Mouse (Mus musculus): ENCODE results near the gene Olfr394. TPM values are rescaled to one million over a fixed set of nuclear protein-coding genes. Genes with fewer than 3 reads are reported as not detected.
"Not testable (repeated sequence)": the region's sequence is repeated elsewhere in the genome, so short reads cannot be mapped to it uniquely, and the experiment has no call there.

The Olfr394 gene
- polyA plus RNA-seq (2012; rRNA removed) (not detected in 2 replicates), polyA plus RNA-seq (2014; fragmentation: Nextera tagmentation; extraction: Ambion mirVana) (not detected in 2 replicates)

- H3K4me3 ChIP-seq (ENCODE audit: insufficient read depth in 1 of 2, low read depth in 2 of 2, low read length in 2 of 2) = no peak within 1 kb of the TSS
- H3K27me3 ChIP-seq (ENCODE audit: control insufficient read depth, insufficient read depth, low read length) = no peaks in the 10 kb centered on the region
- H3K4me1 ChIP-seq (replicated peaks; ENCODE audit: control insufficient read depth in 2 of 2, insufficient read depth in 2 of 2, low read length in 1 of 2) = no peaks in the 10 kb centered on the region
- DNase-seq (ENCODE audit: low read depth in 3 of 3, low spot score in 3 of 3) (no peak), ATAC-seq (ENCODE audit: insufficient read depth) (no peak)
- no peaks in the 10 kb centered on the region for H3K9me3 ChIP-seq (ENCODE audit: control insufficient read depth, low read length)
- 62% methylated on average over 1 of the region's 1 CpGs for WGBS (ENCODE audit: insufficient replicate concordance)
- H3K9ac ChIP-seq (replicated peaks) = no peak within 1 kb of the TSS
- H3K27ac ChIP-seq = no peak within 1 kb of the TSS
- H3K36me3 ChIP-seq (replicated peaks; ENCODE audit: control insufficient read depth, insufficient read depth, low read depth) = no peaks in the 10 kb centered on the region
- TF ChIP-seq EP300 (IDR thresholded peaks at IDR 0.05; ENCODE audit: low read depth) = no peak
- no peak for TF ChIP-seq CTCF (IDR thresholded peaks at IDR 0.05; ENCODE audit: low read depth)
- no peak within 1 kb of the TSS for H3K4me2 ChIP-seq (ENCODE audit: low read depth)
These were observed at the start of gene Olfr394 for GRCm38 (mm10) chr11:73890671-73891070. TSS of gene Olfr394 (minus strand) at chr11:73890771.

GRCm38 (mm10) chr11:73936377-73936776 lies 45.8 kb upstream of the Olfr394 start, which contains the start of gene Olfr23:
TSS of gene Olfr23 (plus strand) at chr11:73936677.
- no peak for ATAC-seq (ENCODE audit: insufficient read depth)
- Histone ChIP-seq H3K9ac (replicated peaks) (no peak within 1 kb of the TSS), H3K27me3 (ENCODE audit: control insufficient read depth, insufficient read depth, low read length) (no peaks in the 10 kb centered on the region), H3K27ac (no peak within 1 kb of the TSS), H3K36me3 (replicated peaks; ENCODE audit: control insufficient read depth, insufficient read depth, low read depth) (no peaks in the 10 kb centered on the region), H3K9me3 (ENCODE audit: control insufficient read depth, low read length) (no peaks in the 10 kb centered on the region), H3K4me2 (ENCODE audit: low read depth) (no peak within 1 kb of the TSS), H3K4me1 (replicated peaks; ENCODE audit: control insufficient read depth in 2 of 2, insufficient read depth in 2 of 2, low read length in 1 of 2) (no peaks in the 10 kb centered on the region), H3K4me3 (ENCODE audit: insufficient read depth in 1 of 2, low read depth in 2 of 2, low read length in 2 of 2) (no peak within 1 kb of the TSS)
- TF ChIP-seq CTCF (IDR thresholded peaks at IDR 0.05; ENCODE audit: low read depth) (no peak), EP300 (IDR thresholded peaks at IDR 0.05; ENCODE audit: low read depth) (no peak)
- no peak for DNase-seq (ENCODE audit: low read depth in 3 of 3, low spot score in 3 of 3)

- not testable (repeated sequence) for ATAC-seq (ENCODE audit: insufficient read depth)
These were observed 18.6 kb upstream of the Olfr394 start, which contains the start of gene Olfr395 for GRCm38 (mm10) chr11:73909199-73909598. TSS of gene Olfr395 (minus strand) at chr11:73909299.

GRCm38 (mm10) chr11:73851354-73851753 lies 39.2 kb downstream of the Olfr394 start, which contains the start of gene Olfr393:
TSS of gene Olfr393 (minus strand) at chr11:73851454.
- DNase-seq (ENCODE audit: low read depth in 3 of 3, low spot score in 3 of 3) = no peak
- Histone ChIP-seq H3K4me3 (ENCODE audit: insufficient read depth in 1 of 2, low read depth in 2 of 2, low read length in 2 of 2) (no peak within 1 kb of the TSS), H3K27me3 (ENCODE audit: control insufficient read depth, insufficient read depth, low read length) (no peaks in the 10 kb centered on the region), H3K9me3 (ENCODE audit: control insufficient read depth, low read length) (no peaks in the 10 kb centered on the region), H3K36me3 (replicated peaks; ENCODE audit: control insufficient read depth, insufficient read depth, low read depth) (no peaks in the 10 kb centered on the region), H3K9ac (replicated peaks) (no peak within 1 kb of the TSS), H3K4me1 (replicated peaks; ENCODE audit: control insufficient read depth in 2 of 2, insufficient read depth in 2 of 2, low read length in 1 of 2) (no peaks in the 10 kb centered on the region), H3K27ac (no peak within 1 kb of the TSS), H3K4me2 (ENCODE audit: low read depth) (no peak within 1 kb of the TSS)
- TF ChIP-seq EP300 (IDR thresholded peaks at IDR 0.05; ENCODE audit: low read depth) (no peak), CTCF (IDR thresholded peaks at IDR 0.05; ENCODE audit: low read depth) (no peak)
- ATAC-seq (ENCODE audit: insufficient read depth) = no peak

More at GRCm38 (mm10) chr11:73909199-73909598, 18.6 kb upstream of the Olfr394 start, which contains the start of gene Olfr395:
- not testable (repeated sequence) for H3K9ac ChIP-seq (replicated peaks); H3K9me3 ChIP-seq (ENCODE audit: control insufficient read depth, low read length); H3K27ac ChIP-seq; H3K4me2 ChIP-seq (ENCODE audit: low read depth); H3K27me3 ChIP-seq (ENCODE audit: control insufficient read depth, insufficient read depth, low read length); H3K36me3 ChIP-seq (replicated peaks; ENCODE audit: control insufficient read depth, insufficient read depth, low read depth); DNase-seq (ENCODE audit: low read depth in 3 of 3, low spot score in 3 of 3); H3K4me1 ChIP-seq (replicated peaks; ENCODE audit: control insufficient read depth in 2 of 2, insufficient read depth in 2 of 2, low read length in 1 of 2); H3K4me3 ChIP-seq (ENCODE audit: insufficient read depth in 1 of 2, low read depth in 2 of 2, low read length in 2 of 2)
- WGBS (ENCODE audit: insufficient replicate concordance) = 54% methylated on average over 4 of the region's 4 CpGs

Other genes with a start within 250 kb of the Olfr394 start
- gene Zfp735, start 202.0 kb downstream of the Olfr394 start, polyA plus RNA-seq (2012; rRNA removed) = not detected in 2 replicates
- not detected in 2 replicates for gene Zfp735, start 202.0 kb downstream of the Olfr394 start, polyA plus RNA-seq (2014; fragmentation: Nextera tagmentation; extraction: Ambion mirVana)
- gene Olfr389, start 110.1 kb downstream of the Olfr394 start, polyA plus RNA-seq (2012; rRNA removed) = not detected in 2 replicates
- not detected in 2 replicates for gene Olfr389, start 110.1 kb downstream of the Olfr394 start, polyA plus RNA-seq (2014; fragmentation: Nextera tagmentation; extraction: Ambion mirVana)
- not detected in 2 replicates for gene Olfr390, start 107.8 kb downstream of the Olfr394 start, polyA plus RNA-seq (2012; rRNA removed)
- gene Olfr390, start 107.8 kb downstream of the Olfr394 start, polyA plus RNA-seq (2014; fragmentation: Nextera tagmentation; extraction: Ambion mirVana) = not detected in 2 replicates
- gene Olfr391-ps, start 87.7 kb downstream of the Olfr394 start, polyA plus RNA-seq (2012; rRNA removed) = not detected in 2 replicates
- gene Olfr391-ps, start 87.7 kb downstream of the Olfr394 start, polyA plus RNA-seq (2014; fragmentation: Nextera tagmentation; extraction: Ambion mirVana) = not detected in 2 replicates
- not detected in 2 replicates for gene Olfr392, start 73.7 kb downstream of the Olfr394 start, polyA plus RNA-seq (2012; rRNA removed)
- not detected in 2 replicates for gene Olfr392, start 73.7 kb downstream of the Olfr394 start, polyA plus RNA-seq (2014; fragmentation: Nextera tagmentation; extraction: Ambion mirVana)
- gene Olfr393, start 39.3 kb downstream of the Olfr394 start, polyA plus RNA-seq (2012; rRNA removed) = not detected in 2 replicates
- gene Olfr393, start 39.3 kb downstream of the Olfr394 start, polyA plus RNA-seq (2014; fragmentation: Nextera tagmentation; extraction: Ambion mirVana) = not detected in 2 replicates
- not detected in 2 replicates for gene Olfr395, start 18.5 kb upstream of the Olfr394 start, polyA plus RNA-seq (2012; rRNA removed)
- gene Olfr395, start 18.5 kb upstream of the Olfr394 start, polyA plus RNA-seq (2014; fragmentation: Nextera tagmentation; extraction: Ambion mirVana) = not detected in 2 replicates
- not detected in 2 replicates for gene Olfr23, start 45.9 kb upstream of the Olfr394 start, polyA plus RNA-seq (2012; rRNA removed)
- not detected in 2 replicates for gene Olfr23, start 45.9 kb upstream of the Olfr394 start, polyA plus RNA-seq (2014; fragmentation: Nextera tagmentation; extraction: Ambion mirVana)
- gene Olfr397, start 70.0 kb upstream of the Olfr394 start, polyA plus RNA-seq (2012; rRNA removed) = not detected in 2 replicates
- gene Olfr397, start 70.0 kb upstream of the Olfr394 start, polyA plus RNA-seq (2014; fragmentation: Nextera tagmentation; extraction: Ambion mirVana) = not detected in 2 replicates
- not detected in 2 replicates for gene Olfr398, start 99.6 kb upstream of the Olfr394 start, polyA plus RNA-seq (2012; rRNA removed)
- not detected in 2 replicates for gene Olfr398, start 99.6 kb upstream of the Olfr394 start, polyA plus RNA-seq (2014; fragmentation: Nextera tagmentation; extraction: Ambion mirVana)
- not detected in 2 replicates for gene Olfr139, start 165.8 kb upstream of the Olfr394 start, polyA plus RNA-seq (2012; rRNA removed)
- not detected in 2 replicates for gene Olfr139, start 165.8 kb upstream of the Olfr394 start, polyA plus RNA-seq (2014; fragmentation: Nextera tagmentation; extraction: Ambion mirVana)
- gene Olfr399, start 165.8 kb upstream of the Olfr394 start, polyA plus RNA-seq (2012; rRNA removed) = not detected in 2 replicates
- gene Olfr399, start 165.8 kb upstream of the Olfr394 start, polyA plus RNA-seq (2014; fragmentation: Nextera tagmentation; extraction: Ambion mirVana) = not detected in 2 replicates
- not detected in 2 replicates for gene Zfp616, start 179.2 kb upstream of the Olfr394 start, polyA plus RNA-seq (2012; rRNA removed)
- gene Zfp616, start 179.2 kb upstream of the Olfr394 start, polyA plus RNA-seq (2014; fragmentation: Nextera tagmentation; extraction: Ambion mirVana) = not detected in 2 replicates
- not detected in 2 replicates for gene Olfr401, start 222.9 kb upstream of the Olfr394 start, polyA plus RNA-seq (2012; rRNA removed)
- gene Olfr401, start 222.9 kb upstream of the Olfr394 start, polyA plus RNA-seq (2014; fragmentation: Nextera tagmentation; extraction: Ambion mirVana) = not detected in 2 replicates